Mouse (Mus musculus): Measurements from ENCODE around the gene Pls3. TPM values are rescaled to one million over a fixed set of nuclear protein-coding genes. Genes with fewer than 3 reads are reported as not detected.

Gene Pls3
- polyA plus RNA-seq (2015; fragmentation: Nextera tagmentation; extraction: Ambion mirVana), result 32.2 and 39.6 TPM in 2 replicates

DNA sequence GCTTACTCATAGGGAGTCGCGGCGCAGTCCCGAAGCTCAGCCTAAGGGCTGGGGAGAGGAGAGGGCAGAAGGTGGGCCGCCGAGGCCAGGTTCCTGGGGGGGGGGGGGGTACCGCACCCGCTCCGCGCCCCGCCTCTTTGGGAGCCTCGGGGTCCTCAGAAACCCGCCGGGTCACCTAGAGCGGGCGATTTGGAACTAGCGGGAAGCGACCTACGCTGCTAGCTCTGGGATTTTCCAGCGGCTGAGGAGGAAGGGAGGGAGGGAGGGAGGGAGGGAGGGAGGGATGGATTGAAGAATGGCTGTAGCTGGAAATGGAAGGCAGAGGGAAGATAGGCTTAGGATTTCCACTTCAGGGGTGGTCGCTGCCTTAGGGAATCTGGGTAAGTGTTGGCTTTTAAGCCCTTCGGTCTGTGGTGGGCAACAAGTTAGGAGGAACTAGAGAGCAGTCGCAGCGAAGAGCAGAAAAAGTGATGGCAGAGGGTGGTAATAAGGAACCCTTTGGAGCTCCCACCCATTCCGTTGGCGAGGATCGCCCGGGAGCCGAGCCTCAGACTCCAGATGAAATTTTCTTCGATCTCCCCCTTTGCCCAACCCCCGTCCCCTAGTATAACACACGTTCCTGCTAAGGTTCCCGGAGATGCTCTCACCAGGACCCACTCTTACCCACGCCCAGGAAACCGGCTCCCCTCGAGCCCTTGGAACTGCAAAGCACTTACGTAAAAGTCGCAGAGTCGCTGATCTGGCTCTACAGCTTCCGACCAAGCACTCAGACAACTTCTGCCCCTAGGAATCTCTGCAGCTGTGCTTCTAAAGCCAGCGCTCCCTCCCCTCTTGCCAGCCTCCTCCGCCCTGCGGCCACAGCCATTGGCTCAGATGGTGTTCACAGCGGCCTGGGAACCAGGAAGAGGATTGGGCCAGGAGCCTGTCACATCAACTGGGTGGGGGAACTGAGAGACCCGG, at the start of gene Pls3:
Gene Pls3 (minus strand): TSS at position 851 of the 960 bp plus-strand sequence.
- Histone ChIP-seq H3K27ac (replicated peaks) (peak within 1 kb of the TSS; percentile 58), H3K36me3 (no peaks in the 10 kb centered on the region), H3K9ac (replicated peaks) (peak within 1 kb of the TSS; percentile 37), H3K4me3 (replicated peaks) (peak within 1 kb of the TSS; percentile 50), H3K4me2 (peak within 1 kb of the TSS; percentile 69), H3K9me3 (replicated peaks) (no peaks in the 10 kb centered on the region), H3K4me1 (0 out of 2 replicates have a peak, but pooled peaks cover 4% of the 10 kb centered on the region), H3K27me3 (replicated peaks) (no peaks in the 10 kb centered on the region)
- ATAC-seq (ENCODE audit: low FRiP score), result peak; percentile 99
- WGBS, result 11% methylated on average over 36 of the region's 45 CpGs

DNA sequence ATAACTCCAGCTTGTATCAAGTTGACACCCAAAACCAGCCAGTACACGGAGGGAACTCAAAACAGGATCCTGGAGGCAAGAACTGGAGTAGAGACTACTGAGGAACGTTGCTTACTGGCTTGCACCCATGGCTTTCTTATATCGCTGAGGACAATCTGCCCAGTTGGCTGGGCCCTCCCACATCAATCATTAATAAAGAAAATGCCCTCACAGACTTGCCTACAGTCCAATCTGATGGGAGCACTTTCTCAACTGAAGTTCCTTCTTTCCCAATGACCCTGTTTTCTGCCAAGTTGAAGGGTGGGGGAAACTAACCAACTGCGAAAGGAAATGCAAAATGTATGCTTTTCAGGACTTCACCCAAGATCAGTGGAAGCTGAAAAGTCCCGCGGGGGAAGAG, 20.7 kb upstream of the Pls3 start:
- Histone ChIP-seq H3K9me3 (replicated peaks) (no peaks in the 10 kb centered on the region), H3K27me3 (replicated peaks) (no peaks in the 10 kb centered on the region), H3K4me2 (no peak overlapping the region), H3K36me3 (no peaks in the 10 kb centered on the region), H3K27ac (replicated peaks) (no peak overlapping the region), H3K4me1 (no peaks in the 10 kb centered on the region), H3K9ac (replicated peaks) (no peak overlapping the region), H3K4me3 (replicated peaks) (no peak overlapping the region)
- 72% methylated on average over 6 of the region's 6 CpGs for WGBS
- no peak for ATAC-seq (ENCODE audit: low FRiP score)

DNA sequence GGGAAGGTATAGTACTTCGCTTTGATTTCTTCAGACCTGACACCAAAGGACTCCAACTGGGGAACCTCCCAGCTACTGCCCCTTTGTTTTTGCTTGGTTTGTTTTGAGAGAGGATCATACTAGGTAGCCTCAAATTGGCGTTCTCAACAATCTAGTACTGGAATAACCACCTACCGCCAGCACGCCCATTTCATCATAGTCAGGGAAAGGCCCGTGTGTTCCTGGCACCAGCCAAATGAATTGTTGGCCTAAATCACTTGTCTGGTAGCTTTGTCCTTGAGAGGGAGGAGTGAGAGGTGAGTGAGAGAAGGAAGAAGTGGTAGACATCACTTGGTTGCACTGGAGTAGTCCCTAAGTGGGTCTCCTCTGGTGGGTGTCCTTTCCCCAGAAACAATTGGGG, 584 bp upstream of the Pls3 start:
- peak overlapping the region; percentile 69 for H3K4me2 ChIP-seq

DNA sequence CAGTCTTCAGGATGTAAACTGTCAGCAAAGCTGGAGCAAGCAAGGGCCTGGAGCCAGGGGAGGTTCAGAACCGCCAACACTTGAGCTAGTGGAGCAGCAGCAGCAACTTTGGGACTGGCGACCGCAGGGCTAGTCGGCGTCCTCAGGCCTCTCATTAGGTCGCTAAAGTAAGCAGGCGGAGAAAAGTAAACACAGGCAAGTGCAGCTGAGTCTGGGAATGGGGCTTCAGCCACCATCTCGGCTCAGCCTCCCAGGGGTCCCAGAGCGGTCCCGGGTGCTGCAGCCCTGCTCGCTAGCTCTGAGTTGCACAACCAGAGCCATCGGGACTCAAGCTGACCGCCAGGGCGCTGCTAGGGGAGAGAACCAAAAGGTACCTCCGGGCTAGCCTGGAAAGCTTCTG, 1.2 kb downstream of the Pls3 start:
- Histone ChIP-seq H3K4me3 (replicated peaks) (peak overlapping the region; percentile 50), H3K4me2 (peak overlapping the region; percentile 69), H3K27me3 (replicated peaks) (no peaks in the 10 kb centered on the region), H3K9ac (replicated peaks) (peak overlapping the region; percentile 32), H3K36me3 (no peaks in the 10 kb centered on the region), H3K27ac (replicated peaks) (no peak overlapping the region), H3K4me1 (0 out of 2 replicates have a peak, but pooled peaks cover 4% of the 10 kb centered on the region), H3K9me3 (replicated peaks) (no peaks in the 10 kb centered on the region)
- 26% methylated on average over 15 of the region's 15 CpGs for WGBS
- no peak for ATAC-seq (ENCODE audit: low FRiP score)

More for the DNA sequence above, 584 bp upstream of the Pls3 start:
- Histone ChIP-seq H3K4me1 (0 out of 2 replicates have a peak, but pooled peaks cover 4% of the 10 kb centered on the region), H3K36me3 (no peaks in the 10 kb centered on the region), H3K9me3 (replicated peaks) (no peaks in the 10 kb centered on the region), H3K27me3 (replicated peaks) (no peaks in the 10 kb centered on the region), H3K27ac (replicated peaks) (no peak overlapping the region), H3K4me3 (replicated peaks) (peak overlapping the region; percentile 50), H3K9ac (replicated peaks) (no peak overlapping the region; the same call in 1 of the 2 replicates)
- WGBS, result 26% methylated on average over 5 of the region's 5 CpGs
- no peak for ATAC-seq (ENCODE audit: low FRiP score)

- WGBS, result 33% methylated on average over 4 of the region's 4 CpGs
- Histone ChIP-seq H3K36me3 (no peaks in the 10 kb centered on the region), H3K9me3 (replicated peaks) (no peaks in the 10 kb centered on the region)
Observed at GRCm38 (mm10) chrX:75873253-75873652, 1.7 kb downstream of the Pls3 start.

DNA sequence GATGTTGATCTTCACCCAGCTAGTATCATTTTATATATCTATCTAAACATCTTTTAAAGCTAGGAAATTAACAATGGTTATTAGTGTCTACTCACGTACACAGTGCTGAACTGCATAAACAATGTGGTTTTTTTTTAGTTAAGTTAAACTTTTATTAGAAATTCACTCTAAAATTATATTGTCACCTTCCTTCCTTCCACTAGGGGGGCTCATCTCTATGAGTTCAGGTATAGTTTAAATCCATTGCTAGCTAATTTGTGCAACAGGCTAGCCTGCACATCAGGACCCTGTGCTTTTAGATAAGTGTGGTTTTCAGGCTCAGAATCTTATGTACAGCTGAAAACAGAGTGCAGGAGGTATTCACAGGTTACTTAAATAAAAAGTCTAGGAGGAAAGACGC, 3.1 kb downstream of the Pls3 start:
- no peak overlapping the region for H3K4me2 ChIP-seq
- 86% methylated on average over 2 of the region's 2 CpGs for WGBS
- H3K36me3 ChIP-seq, result no peaks in the 10 kb centered on the region
- no peak overlapping the region for H3K4me3 ChIP-seq (replicated peaks)
- H3K27ac ChIP-seq (replicated peaks), result no peak overlapping the region
- no peaks in the 10 kb centered on the region for H3K9me3 ChIP-seq (replicated peaks)
- no peak overlapping the region for H3K9ac ChIP-seq (replicated peaks)
- no peak for ATAC-seq (ENCODE audit: low FRiP score)
- no peaks in the 10 kb centered on the region for H3K27me3 ChIP-seq (replicated peaks)
- 0 out of 2 replicates have a peak, but pooled peaks cover 4% of the 10 kb centered on the region for H3K4me1 ChIP-seq

More at GRCm38 (mm10) chrX:75873253-75873652, 1.7 kb downstream of the Pls3 start:
- Histone ChIP-seq H3K4me3 (replicated peaks) (peak overlapping the region; percentile 50), H3K4me2 (peak overlapping the region; percentile 69), H3K27me3 (replicated peaks) (no peaks in the 10 kb centered on the region), H3K4me1 (0 out of 2 replicates have a peak, but pooled peaks cover 4% of the 10 kb centered on the region), H3K9ac (replicated peaks) (no peak overlapping the region), H3K27ac (replicated peaks) (no peak overlapping the region)
- ATAC-seq (ENCODE audit: low FRiP score), result no peak

DNA sequence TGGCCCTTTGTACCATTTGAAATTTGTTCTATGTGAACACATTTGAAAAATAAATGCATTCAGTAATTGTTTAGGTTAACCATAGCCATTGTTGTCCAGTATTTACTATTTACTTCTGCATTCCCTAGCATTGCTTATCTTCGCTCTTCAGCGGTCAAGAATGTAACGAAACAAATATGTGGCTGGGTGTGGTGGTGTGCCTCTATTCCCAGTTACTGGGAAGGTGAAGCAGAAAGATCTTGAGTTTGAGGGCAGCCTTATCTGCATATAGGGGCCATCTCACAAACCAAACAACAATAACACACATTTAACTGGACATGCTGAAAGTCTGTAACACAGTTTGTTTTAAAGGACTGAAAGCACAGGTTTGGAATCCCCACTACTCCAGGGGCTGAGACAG, 13.3 kb downstream of the Pls3 start:
- no peak overlapping the region for H3K9ac ChIP-seq (replicated peaks)
- no peaks in the 10 kb centered on the region for H3K36me3 ChIP-seq
- H3K4me1 ChIP-seq, result no peaks in the 10 kb centered on the region
- H3K4me3 ChIP-seq (replicated peaks), result no peak overlapping the region
- no peak for ATAC-seq (ENCODE audit: low FRiP score)
- H3K27me3 ChIP-seq (replicated peaks), result no peaks in the 10 kb centered on the region
- H3K4me2 ChIP-seq, result no peak overlapping the region
- H3K9me3 ChIP-seq (replicated peaks), result no peaks in the 10 kb centered on the region
- H3K27ac ChIP-seq (replicated peaks), result no peak overlapping the region
- 89% methylated on average over 3 of the region's 3 CpGs for WGBS

GRCm38 (mm10) chrX:75854294-75854693, 20.7 kb downstream of the Pls3 start:
- Histone ChIP-seq H3K36me3 (no peaks in the 10 kb centered on the region), H3K9ac (replicated peaks) (no peak overlapping the region), H3K27ac (replicated peaks) (no peak overlapping the region), H3K4me2 (no peak overlapping the region), H3K9me3 (replicated peaks) (no peaks in the 10 kb centered on the region), H3K4me1 (no peaks in the 10 kb centered on the region), H3K4me3 (replicated peaks) (no peak overlapping the region), H3K27me3 (replicated peaks) (no peaks in the 10 kb centered on the region)
- 91% methylated on average over 3 of the region's 3 CpGs for WGBS
- no peak for ATAC-seq (ENCODE audit: low FRiP score)

DNA sequence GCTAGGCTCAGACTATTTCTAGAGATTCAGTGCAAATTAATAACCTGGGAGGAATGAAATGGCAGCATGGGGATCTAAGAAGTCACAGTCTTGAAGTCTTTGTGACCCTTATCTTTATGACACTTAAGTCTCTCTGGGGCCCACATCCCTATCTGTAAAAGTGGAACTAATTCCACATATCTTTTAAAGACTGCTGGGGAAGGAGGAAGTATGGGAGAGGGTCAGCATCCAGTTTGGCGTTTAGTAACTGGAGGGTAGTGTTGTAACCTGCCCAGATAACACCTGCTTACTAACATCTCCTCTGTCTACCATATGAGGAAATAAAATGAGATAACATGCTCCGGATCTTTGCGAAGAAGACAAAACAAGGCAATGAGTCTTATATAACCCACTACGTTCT, 30.7 kb downstream of the Pls3 start:
- H3K4me2 ChIP-seq, result no peak overlapping the region
- no peaks in the 10 kb centered on the region for H3K27me3 ChIP-seq (replicated peaks)
- H3K4me3 ChIP-seq (replicated peaks), result no peak overlapping the region
- no peak overlapping the region for H3K9ac ChIP-seq (replicated peaks)
- no peak for ATAC-seq (ENCODE audit: low FRiP score)
- no peaks in the 10 kb centered on the region for H3K36me3 ChIP-seq
- H3K9me3 ChIP-seq (replicated peaks), result no peaks in the 10 kb centered on the region
- no peak overlapping the region for H3K27ac ChIP-seq (replicated peaks)
- WGBS, result 94% methylated on average over 4 of the region's 4 CpGs
- no peaks in the 10 kb centered on the region for H3K4me1 ChIP-seq

DNA sequence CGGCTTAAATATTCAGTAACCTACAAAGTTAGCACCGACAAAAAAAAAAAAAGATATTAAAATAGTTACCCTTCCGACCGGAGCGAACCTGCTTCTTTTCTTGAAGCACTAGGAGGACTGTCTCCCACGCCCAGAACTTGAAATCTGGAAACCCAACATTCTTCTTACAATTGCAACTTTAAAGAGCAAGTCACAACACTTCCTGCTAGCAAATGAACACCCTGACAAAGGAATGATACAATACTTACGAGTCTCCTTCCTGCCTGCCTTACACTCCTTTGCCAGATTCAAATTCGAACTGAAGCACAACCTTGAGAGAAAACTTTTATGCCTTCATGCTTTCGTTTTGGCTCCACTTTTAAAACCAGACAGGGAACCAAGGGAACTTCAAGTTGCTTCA, 32.1 kb downstream of the Pls3 start:
- Histone ChIP-seq H3K36me3 (no peaks in the 10 kb centered on the region), H3K9me3 (replicated peaks) (no peaks in the 10 kb centered on the region), H3K4me1 (no peaks in the 10 kb centered on the region), H3K4me2 (no peak overlapping the region), H3K27me3 (replicated peaks) (no peaks in the 10 kb centered on the region), H3K27ac (replicated peaks) (no peak overlapping the region), H3K4me3 (replicated peaks) (no peak overlapping the region), H3K9ac (replicated peaks) (no peak overlapping the region)
- WGBS, result 86% methylated on average over 9 of the region's 9 CpGs
- no peak for ATAC-seq (ENCODE audit: low FRiP score)

DNA sequence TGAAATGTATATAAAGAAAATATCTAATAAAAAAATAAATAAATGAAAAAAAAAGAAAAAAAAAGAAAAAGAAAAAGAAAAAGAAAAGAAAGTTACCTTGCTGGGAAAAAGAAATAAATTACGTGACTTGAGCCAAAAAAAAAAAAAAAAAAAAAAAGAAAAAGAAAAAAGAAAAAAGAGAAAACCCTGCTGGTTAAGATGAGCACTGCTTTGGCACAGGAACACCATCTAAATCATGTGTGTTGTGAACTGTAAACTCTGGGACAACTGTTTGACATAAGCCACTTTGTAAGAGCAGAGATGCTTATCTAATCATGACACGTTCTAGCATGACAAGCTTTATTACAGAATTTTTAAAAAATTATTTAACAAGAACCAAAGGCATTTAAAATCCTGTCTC, 32.9 kb downstream of the Pls3 start:
- Histone ChIP-seq H3K9ac (replicated peaks) (no peak overlapping the region), H3K27ac (replicated peaks) (no peak overlapping the region), H3K4me3 (replicated peaks) (no peak overlapping the region), H3K4me1 (no peaks in the 10 kb centered on the region), H3K9me3 (replicated peaks) (no peaks in the 10 kb centered on the region), H3K36me3 (no peaks in the 10 kb centered on the region), H3K27me3 (replicated peaks) (no peaks in the 10 kb centered on the region), H3K4me2 (no peak overlapping the region)
- WGBS, result 78% methylated on average over 2 of the region's 2 CpGs
- no peak for ATAC-seq (ENCODE audit: low FRiP score)

DNA sequence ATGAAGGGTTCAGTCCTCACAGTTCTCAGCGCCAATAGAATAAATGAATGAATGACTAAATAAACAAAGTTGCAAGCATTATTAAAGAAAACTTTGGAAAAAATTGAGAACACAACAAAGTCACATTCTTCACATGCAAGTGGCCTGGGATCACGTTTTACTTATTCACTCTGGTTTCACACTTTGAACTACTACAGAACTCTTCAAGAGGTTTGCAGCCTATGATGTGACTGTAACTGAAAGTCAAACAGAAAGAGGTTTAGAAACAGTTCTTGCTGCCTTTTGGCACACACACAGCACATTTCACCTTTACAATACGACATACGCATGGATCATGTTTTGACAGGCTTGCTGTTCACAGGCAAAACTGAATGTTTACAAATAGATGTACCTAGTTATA, 34.7 kb downstream of the Pls3 start:
- no peaks in the 10 kb centered on the region for H3K27me3 ChIP-seq (replicated peaks)
- no peak for ATAC-seq (ENCODE audit: low FRiP score)
- H3K4me1 ChIP-seq, result no peaks in the 10 kb centered on the region
- 89% methylated on average over 4 of the region's 4 CpGs for WGBS
- no peak overlapping the region for H3K4me3 ChIP-seq (replicated peaks)
- H3K27ac ChIP-seq (replicated peaks), result no peak overlapping the region
- H3K4me2 ChIP-seq, result no peak overlapping the region
- no peaks in the 10 kb centered on the region for H3K9me3 ChIP-seq (replicated peaks)
- no peaks in the 10 kb centered on the region for H3K36me3 ChIP-seq
- H3K9ac ChIP-seq (replicated peaks), result no peak overlapping the region

Measured in neural tube, embryonic 15.5 days (tissue).